Comparison of ENCODE assay signal across 25 mouse cellular contexts in genomic region chr1:127982268-127982667, GRCm38 (mm10).
DNase-seq lines count a peak whose midpoint lies in the region; ATAC-seq lines count a peak whose summit lies in the region.
"Had no signal": no experiment of that assay in that cellular context is flagged by ENCODE, and none has a peak within 500 bp of the region (broad histone marks: within the 10 kb centered on the region; RNA-seq: fewer than 3 reads in every experiment).

No protein-coding gene starts in this region.

- 78% methylated on average over 3 of the region's 3 CpGs for WGBS in heart, embryonic 10.5 days
- WGBS in heart, embryonic 11.5 days (ENCODE audit: insufficient replicate concordance), result 66% methylated on average over 3 of the region's 3 CpGs
- WGBS in macrophage (ENCODE audit: missing documents), result 80% methylated on average over 3 of the region's 3 CpGs

- ATAC-seq in heart, embryonic 11.5 days (replicated peaks; ENCODE audit: insufficient number of reproducible peaks, low FRiP score, low TSS enrichment), result no peak
- ATAC-seq: CD4-positive, CD25-positive, alpha-beta regulatory T cell, adult 4 months; forebrain, embryonic 16.5 days; hindbrain, postnatal 0 days; intestine, embryonic 16.5 days; liver, embryonic 12.5 days; liver, postnatal 0 days had no signal

- no peaks in the 10 kb centered on the region for H3K27me3 ChIP-seq in heart, embryonic 10.5 days (ENCODE audit: insufficient read depth, poor library complexity, severe bottlenecking)
- H3K27me3 ChIP-seq in heart, embryonic 11.5 days (ENCODE audit: control insufficient read depth, insufficient read depth, low read length), result no peaks in the 10 kb centered on the region
- H3K27me3 ChIP-seq: embryonic facial prominence, embryonic 13.5 days; liver, embryonic 12.5 days; stomach, embryonic 15.5 days had no signal

- no peaks in the 10 kb centered on the region for H3K9me3 ChIP-seq in heart, embryonic 10.5 days
- no peaks in the 10 kb centered on the region for H3K9me3 ChIP-seq in heart, embryonic 11.5 days (replicated peaks; ENCODE audit: control insufficient read depth, low read length)
- H3K9me3 ChIP-seq: embryonic facial prominence, embryonic 13.5 days; liver, embryonic 12.5 days; stomach, embryonic 15.5 days had no signal

- no peaks in the 10 kb centered on the region for H3K36me3 ChIP-seq in heart, embryonic 10.5 days
- no peaks in the 10 kb centered on the region for H3K36me3 ChIP-seq in heart, embryonic 11.5 days (ENCODE audit: control insufficient read depth, insufficient read depth, low read length)
- H3K36me3 ChIP-seq in macrophage (ENCODE audit: inconsistent target), result no peaks in the 10 kb centered on the region
- H3K36me3 ChIP-seq: embryonic facial prominence, embryonic 13.5 days; liver, embryonic 12.5 days; stomach, embryonic 15.5 days had no signal

- peak; percentile 70 for DNase-seq in heart, embryonic 10.5 days (ENCODE audit: low spot score)
- peak; percentile 10 for DNase-seq in thymus, postnatal 0 days (ENCODE audit: low spot score)
- DNase-seq in thymus, postnatal 14 days, result no peak
- no peak for DNase-seq in spleen, postnatal 10 days (ENCODE audit: low spot score in 2 of 2)
- no peak for DNase-seq in spleen, adult 18-20 months
- DNase-seq: adrenal gland, postnatal 25 days; cerebellum, adult 8-10 months; cerebellum, postnatal 25 days; heart, adult 2 months; heart, postnatal 14 days; kidney, postnatal 4 days; liver, postnatal 0 days; lung, postnatal 14 days; thymus, postnatal 25 days had no signal

- no peak overlapping the region for H3K4me3 ChIP-seq in heart, embryonic 10.5 days
- H3K4me3 ChIP-seq in heart, embryonic 11.5 days (ENCODE audit: low read depth, low read length), result no peak overlapping the region
- no peak overlapping the region; the same call in 1 of the 2 replicates for H3K4me3 ChIP-seq in macrophage (ENCODE audit: inconsistent target)
- H3K4me3 ChIP-seq: embryonic facial prominence, embryonic 13.5 days; erythroblast, embryonic 14.5 days; heart, adult 2 months; liver, embryonic 12.5 days; stomach, embryonic 15.5 days had no signal

- no peaks in the 10 kb centered on the region for H3K4me1 ChIP-seq in heart, embryonic 10.5 days
- H3K4me1 ChIP-seq in heart, embryonic 11.5 days (ENCODE audit: control insufficient read depth, insufficient read depth, low read length), result no peaks in the 10 kb centered on the region
- H3K4me1 ChIP-seq: liver, embryonic 12.5 days; stomach, embryonic 15.5 days had no signal

- peaks cover 33% of the 10 kb centered on the region for H3K79me2 ChIP-seq in macrophage (ENCODE audit: inconsistent target)

- H3K9ac ChIP-seq in heart, embryonic 11.5 days (ENCODE audit: low read depth, low read length), result no peak overlapping the region
- H3K9ac ChIP-seq: embryonic facial prominence, embryonic 13.5 days; liver, embryonic 12.5 days; liver, postnatal 0 days; stomach, embryonic 15.5 days had no signal

- no peak overlapping the region for H3K27ac ChIP-seq in heart, embryonic 10.5 days
- no peak overlapping the region for H3K27ac ChIP-seq in heart, embryonic 11.5 days (ENCODE audit: low read depth, low read length)
- H3K27ac ChIP-seq in macrophage, result peak overlapping the region; percentile 97
- H3K27ac ChIP-seq: embryonic facial prominence, embryonic 13.5 days; heart, adult 2 months; hindbrain, postnatal 0 days; liver, embryonic 12.5 days; stomach, embryonic 15.5 days had no signal

- H3K4me2 ChIP-seq in heart, embryonic 11.5 days, result no peak overlapping the region
- H3K4me2 ChIP-seq: embryonic facial prominence, embryonic 13.5 days; liver, embryonic 12.5 days; midbrain, embryonic 11.5 days; stomach, embryonic 15.5 days had no signal

Comparison
In these comparisons a context has a peak if more than half of its experiments do, and no peak if none do; other contexts are left out.
1. DNase-seq: peak in heart, embryonic 10.5 days (single experiment) and thymus, postnatal 0 days (single experiment); none in thymus, postnatal 14 days (single experiment), spleen, postnatal 10 days (0 of 2) and spleen, adult 18-20 months (0 of 2).